Mouse (Mus musculus): ENCODE results near the gene Olfr679. TPM values are rescaled to one million over a fixed set of nuclear protein-coding genes. Genes with fewer than 3 reads are reported as not detected.
"Not testable (repeated sequence)": the region's sequence is repeated elsewhere in the genome, so short reads cannot be mapped to it uniquely, and the experiment has no call there.

Olfr679 gene
- not detected in 2 replicates for polyA plus RNA-seq (2016; fragmentation: Nextera tagmentation; extraction: Ambion mirVana)

- no peak for DNase-seq (ENCODE audit: low spot score)
- Histone ChIP-seq H3K9me3 (replicated peaks) (no peaks in the 10 kb centered on the region), H3K36me3 (no peaks in the 10 kb centered on the region), H3K4me1 (no peaks in the 10 kb centered on the region), H3K27ac (no peak within 1 kb of the TSS), H3K4me3 (no peak within 1 kb of the TSS), H3K27me3 (ENCODE audit: low read depth, poor library complexity, severe bottlenecking) (no peaks in the 10 kb centered on the region)
- 67% methylated on average over 1 of the region's 1 CpGs for WGBS
Measured at GRCm38 (mm10) chr7:105080905-105081304, at the start of gene Olfr679. Gene Olfr679 (plus strand): TSS chr7:105081205.

GRCm38 (mm10) chr7:105032398-105032797, 48.6 kb upstream of the Olfr679 start, which contains the start of gene Olfr676:
Gene Olfr676 (plus strand): TSS chr7:105032698.
- Histone ChIP-seq H3K4me3 (no peak within 1 kb of the TSS), H3K27ac (no peak within 1 kb of the TSS), H3K36me3 (no peaks in the 10 kb centered on the region), H3K9me3 (replicated peaks) (no peaks in the 10 kb centered on the region), H3K4me1 (no peaks in the 10 kb centered on the region), H3K27me3 (ENCODE audit: low read depth, poor library complexity, severe bottlenecking) (no peaks in the 10 kb centered on the region)
- no peak for DNase-seq (ENCODE audit: low spot score)

GRCm38 (mm10) chr7:105033836-105034235, 47.2 kb upstream of the Olfr679 start:
- H3K27me3 ChIP-seq (ENCODE audit: low read depth, poor library complexity, severe bottlenecking); H3K27ac ChIP-seq; H3K4me3 ChIP-seq; DNase-seq (ENCODE audit: low spot score); H3K36me3 ChIP-seq; H3K4me1 ChIP-seq; H3K9me3 ChIP-seq (replicated peaks): not testable (repeated sequence)
- 63% methylated on average over 5 of the region's 5 CpGs for WGBS

GRCm38 (mm10) chr7:105058951-105059350, 22.1 kb upstream of the Olfr679 start:
- H3K27me3 ChIP-seq (ENCODE audit: low read depth, poor library complexity, severe bottlenecking) = no peaks in the 10 kb centered on the region
- no peak overlapping the region for H3K27ac ChIP-seq
- no peak overlapping the region for H3K4me3 ChIP-seq
- no peaks in the 10 kb centered on the region for H3K9me3 ChIP-seq (replicated peaks)
- H3K4me1 ChIP-seq = no peaks in the 10 kb centered on the region
- H3K36me3 ChIP-seq = no peaks in the 10 kb centered on the region
- DNase-seq (ENCODE audit: low spot score) = no peak

GRCm38 (mm10) chr7:105064175-105064574, 16.8 kb upstream of the Olfr679 start, which contains the start of gene Olfr678:
Gene Olfr678 (plus strand): TSS chr7:105064475.
- H3K36me3 ChIP-seq = no peaks in the 10 kb centered on the region
- WGBS = 92% methylated on average over 1 of the region's 1 CpGs

GRCm38 (mm10) chr7:105092717-105093116, 11.7 kb downstream of the Olfr679 start, which contains the start of gene Olfr680-ps1:
Gene Olfr680-ps1 (minus strand): TSS chr7:105092817.
- not testable (repeated sequence) for H3K36me3 ChIP-seq; H3K27ac ChIP-seq; DNase-seq (ENCODE audit: low spot score); H3K27me3 ChIP-seq (ENCODE audit: low read depth, poor library complexity, severe bottlenecking); H3K9me3 ChIP-seq (replicated peaks); H3K4me1 ChIP-seq; H3K4me3 ChIP-seq

More at GRCm38 (mm10) chr7:105064175-105064574, 16.8 kb upstream of the Olfr679 start, which contains the start of gene Olfr678:
- no peak for DNase-seq (ENCODE audit: low spot score)
- Histone ChIP-seq H3K4me3 (no peak within 1 kb of the TSS), H3K4me1 (no peaks in the 10 kb centered on the region), H3K27me3 (ENCODE audit: low read depth, poor library complexity, severe bottlenecking) (no peaks in the 10 kb centered on the region), H3K9me3 (replicated peaks) (no peaks in the 10 kb centered on the region), H3K27ac (no peak within 1 kb of the TSS)

- Histone ChIP-seq H3K36me3 (no peaks in the 10 kb centered on the region), H3K27ac (no peak within 1 kb of the TSS), H3K4me3 (no peak within 1 kb of the TSS), H3K27me3 (ENCODE audit: low read depth, poor library complexity, severe bottlenecking) (no peaks in the 10 kb centered on the region), H3K4me1 (no peaks in the 10 kb centered on the region), H3K9me3 (replicated peaks) (no peaks in the 10 kb centered on the region)
- no peak for DNase-seq (ENCODE audit: low spot score)
Measured at GRCm38 (mm10) chr7:105116536-105116935, 35.5 kb downstream of the Olfr679 start, which contains the start of gene Olfr681. Gene Olfr681 (plus strand): TSS chr7:105116836.

Other genes with a start within 250 kb of the Olfr679 start
- not detected in 2 replicates for gene Usp17lb, start 238.6 kb upstream of the Olfr679 start, polyA plus RNA-seq (2016; fragmentation: Nextera tagmentation; extraction: Ambion mirVana)
- gene Usp17la, start 224.2 kb upstream of the Olfr679 start, polyA plus RNA-seq (2016; fragmentation: Nextera tagmentation; extraction: Ambion mirVana) = not detected in 2 replicates
- gene Olfr665, start 203.2 kb upstream of the Olfr679 start, polyA plus RNA-seq (2016; fragmentation: Nextera tagmentation; extraction: Ambion mirVana) = not detected in 2 replicates
- not detected in 2 replicates for gene Olfr666, start 185.3 kb upstream of the Olfr679 start, polyA plus RNA-seq (2016; fragmentation: Nextera tagmentation; extraction: Ambion mirVana)
- gene Olfr667, start 159.7 kb upstream of the Olfr679 start, polyA plus RNA-seq (2016; fragmentation: Nextera tagmentation; extraction: Ambion mirVana) = not detected in 2 replicates
- gene Olfr668, start 153.1 kb upstream of the Olfr679 start, polyA plus RNA-seq (2016; fragmentation: Nextera tagmentation; extraction: Ambion mirVana) = not detected in 2 replicates
- gene Olfr669, start 147.0 kb upstream of the Olfr679 start, polyA plus RNA-seq (2016; fragmentation: Nextera tagmentation; extraction: Ambion mirVana) = not detected in 2 replicates
- not detected in 2 replicates for gene Olfr670, start 118.6 kb upstream of the Olfr679 start, polyA plus RNA-seq (2016; fragmentation: Nextera tagmentation; extraction: Ambion mirVana)
- gene Olfr671, start 102.1 kb upstream of the Olfr679 start, polyA plus RNA-seq (2016; fragmentation: Nextera tagmentation; extraction: Ambion mirVana) = not detected in 2 replicates
- gene Olfr672, start 79.2 kb upstream of the Olfr679 start, polyA plus RNA-seq (2016; fragmentation: Nextera tagmentation; extraction: Ambion mirVana) = not detected in 2 replicates
- gene Olfr675, start 52.7 kb upstream of the Olfr679 start, polyA plus RNA-seq (2016; fragmentation: Nextera tagmentation; extraction: Ambion mirVana) = not detected in 2 replicates
- gene Olfr676, start 48.5 kb upstream of the Olfr679 start, polyA plus RNA-seq (2016; fragmentation: Nextera tagmentation; extraction: Ambion mirVana) = not detected in 2 replicates
- not detected in 2 replicates for gene Olfr677, start 29.8 kb upstream of the Olfr679 start, polyA plus RNA-seq (2016; fragmentation: Nextera tagmentation; extraction: Ambion mirVana)
- gene Olfr678, start 16.7 kb upstream of the Olfr679 start, polyA plus RNA-seq (2016; fragmentation: Nextera tagmentation; extraction: Ambion mirVana) = not detected in 2 replicates
- gene Olfr680-ps1, start 11.6 kb downstream of the Olfr679 start, polyA plus RNA-seq (2016; fragmentation: Nextera tagmentation; extraction: Ambion mirVana) = not detected in 2 replicates
- not detected in 2 replicates for gene Olfr681, start 35.6 kb downstream of the Olfr679 start, polyA plus RNA-seq (2016; fragmentation: Nextera tagmentation; extraction: Ambion mirVana)
- gene Olfr683, start 65.8 kb downstream of the Olfr679 start, polyA plus RNA-seq (2016; fragmentation: Nextera tagmentation; extraction: Ambion mirVana) = not detected in 2 replicates
- not detected in 2 replicates for gene Olfr684, start 82.4 kb downstream of the Olfr679 start, polyA plus RNA-seq (2016; fragmentation: Nextera tagmentation; extraction: Ambion mirVana)
- not detected in 2 replicates for gene Olfr685, start 104.8 kb downstream of the Olfr679 start, polyA plus RNA-seq (2016; fragmentation: Nextera tagmentation; extraction: Ambion mirVana)
- gene Olfr686, start 126.3 kb downstream of the Olfr679 start, polyA plus RNA-seq (2016; fragmentation: Nextera tagmentation; extraction: Ambion mirVana) = not detected in 2 replicates
- not detected in 2 replicates for gene Olfr688, start 206.9 kb downstream of the Olfr679 start, polyA plus RNA-seq (2016; fragmentation: Nextera tagmentation; extraction: Ambion mirVana)
- not detected in 2 replicates for gene Olfr689, start 230.0 kb downstream of the Olfr679 start, polyA plus RNA-seq (2016; fragmentation: Nextera tagmentation; extraction: Ambion mirVana)